Mouse (Mus musculus): ENCODE data around the gene Mad1l1. TPM values are rescaled to one million over a fixed set of nuclear protein-coding genes. Genes with fewer than 3 reads are reported as not detected.
A peak's percentile ranks its signal among the peaks of the same experiment; 100 is the strongest.

Mad1l1 gene
- polyA plus RNA-seq, 1 experiment from 2014 or later, result 27.8 TPM

GRCm38 (mm10) chr5:140019616-140020015, 301.7 kb downstream of the Mad1l1 start:
- Histone ChIP-seq H3K4me2 (ENCODE audit: low read depth, low read length) (no peak overlapping the region), H3K27ac (ENCODE audit: low read length) (no peak overlapping the region), H3K27me3 (ENCODE audit: control insufficient read depth, insufficient read depth, low read length) (no peaks in the 10 kb centered on the region), H3K9me3 (replicated peaks; ENCODE audit: control insufficient read depth, low read length) (no peaks in the 10 kb centered on the region), H3K9ac (ENCODE audit: low read length) (no peak overlapping the region), H3K4me3 (ENCODE audit: low read length) (no peak overlapping the region), H3K36me3 (ENCODE audit: control insufficient read depth, insufficient read depth) (no peaks in the 10 kb centered on the region), H3K4me1 (ENCODE audit: control insufficient read depth, insufficient read depth, low read length) (peaks cover 5% of the 10 kb centered on the region; the same call in 1 of the 2 replicates)
- ATAC-seq (replicated peaks; ENCODE audit: extremely low read depth, insufficient read depth, low FRiP score), result no peak
- 97% methylated on average over 1 of the region's 1 CpGs for WGBS

GRCm38 (mm10) chr5:140018780-140019179, 302.6 kb downstream of the Mad1l1 start:
- 88% methylated on average over 7 of the region's 7 CpGs for WGBS
- Histone ChIP-seq H3K9me3 (replicated peaks; ENCODE audit: control insufficient read depth, low read length) (no peaks in the 10 kb centered on the region), H3K27ac (ENCODE audit: low read length) (no peak overlapping the region), H3K36me3 (ENCODE audit: control insufficient read depth, insufficient read depth) (no peaks in the 10 kb centered on the region), H3K27me3 (ENCODE audit: control insufficient read depth, insufficient read depth, low read length) (no peaks in the 10 kb centered on the region), H3K4me3 (ENCODE audit: low read length) (no peak overlapping the region), H3K9ac (ENCODE audit: low read length) (no peak overlapping the region), H3K4me2 (ENCODE audit: low read depth, low read length) (no peak overlapping the region), H3K4me1 (ENCODE audit: control insufficient read depth, insufficient read depth, low read length) (peaks cover 8% of the 10 kb centered on the region)
- no peak for ATAC-seq (replicated peaks; ENCODE audit: extremely low read depth, insufficient read depth, low FRiP score)

- Histone ChIP-seq H3K36me3 (ENCODE audit: control insufficient read depth, insufficient read depth) (no peaks in the 10 kb centered on the region), H3K9ac (ENCODE audit: low read length) (no peak overlapping the region), H3K4me3 (ENCODE audit: low read length) (no peak overlapping the region), H3K27ac (ENCODE audit: low read length) (no peak overlapping the region), H3K4me1 (ENCODE audit: control insufficient read depth, insufficient read depth, low read length) (peaks cover 15% of the 10 kb centered on the region), H3K4me2 (ENCODE audit: low read depth, low read length) (no peak overlapping the region), H3K9me3 (replicated peaks; ENCODE audit: control insufficient read depth, low read length) (no peaks in the 10 kb centered on the region), H3K27me3 (ENCODE audit: control insufficient read depth, insufficient read depth, low read length) (no peaks in the 10 kb centered on the region)
- ATAC-seq (replicated peaks; ENCODE audit: extremely low read depth, insufficient read depth, low FRiP score), result no peak
- 92% methylated on average over 1 of the region's 1 CpGs for WGBS
Observed at GRCm38 (mm10) chr5:140016896-140017295, 304.5 kb downstream of the Mad1l1 start.

GRCm38 (mm10) chr5:140013652-140014051, 307.7 kb downstream of the Mad1l1 start:
- ATAC-seq (replicated peaks; ENCODE audit: extremely low read depth, insufficient read depth, low FRiP score), result peak; percentile 66
- WGBS, result 52% methylated on average over 5 of the region's 5 CpGs
- H3K9ac ChIP-seq (ENCODE audit: low read length), result 0 out of 2 replicates have a peak overlapping the region, but pooled peaks have one; percentile 32

GRCm38 (mm10) chr5:140012286-140012967, 308.9 kb downstream of the Mad1l1 start:
- H3K27ac ChIP-seq (ENCODE audit: low read length), result no peak overlapping the region
- no peak overlapping the region for H3K9ac ChIP-seq (ENCODE audit: low read length)
- no peaks in the 10 kb centered on the region for H3K9me3 ChIP-seq (replicated peaks; ENCODE audit: control insufficient read depth, low read length)
- H3K4me1 ChIP-seq (ENCODE audit: control insufficient read depth, insufficient read depth, low read length), result peaks cover 15% of the 10 kb centered on the region
- no peaks in the 10 kb centered on the region for H3K27me3 ChIP-seq (ENCODE audit: control insufficient read depth, insufficient read depth, low read length)
- no peak overlapping the region for H3K4me3 ChIP-seq (ENCODE audit: low read length)
- no peak for ATAC-seq (replicated peaks; ENCODE audit: extremely low read depth, insufficient read depth, low FRiP score)
- no peak overlapping the region for H3K4me2 ChIP-seq (ENCODE audit: low read depth, low read length)
- H3K36me3 ChIP-seq (ENCODE audit: control insufficient read depth, insufficient read depth), result no peaks in the 10 kb centered on the region
- WGBS, result 79% methylated on average over 12 of the region's 12 CpGs

More at GRCm38 (mm10) chr5:140013652-140014051, 307.7 kb downstream of the Mad1l1 start:
- Histone ChIP-seq H3K4me2 (ENCODE audit: low read depth, low read length) (no peak overlapping the region), H3K9me3 (replicated peaks; ENCODE audit: control insufficient read depth, low read length) (no peaks in the 10 kb centered on the region), H3K36me3 (ENCODE audit: control insufficient read depth, insufficient read depth) (no peaks in the 10 kb centered on the region), H3K4me1 (ENCODE audit: control insufficient read depth, insufficient read depth, low read length) (peaks cover 15% of the 10 kb centered on the region), H3K27me3 (ENCODE audit: control insufficient read depth, insufficient read depth, low read length) (no peaks in the 10 kb centered on the region), H3K27ac (ENCODE audit: low read length) (no peak overlapping the region), H3K4me3 (ENCODE audit: low read length) (no peak overlapping the region)

GRCm38 (mm10) chr5:140010405-140010804, 310.9 kb downstream of the Mad1l1 start:
- Histone ChIP-seq H3K4me1 (ENCODE audit: control insufficient read depth, insufficient read depth, low read length) (peaks cover 15% of the 10 kb centered on the region), H3K9ac (ENCODE audit: low read length) (no peak overlapping the region), H3K4me2 (ENCODE audit: low read depth, low read length) (no peak overlapping the region), H3K36me3 (ENCODE audit: control insufficient read depth, insufficient read depth) (no peaks in the 10 kb centered on the region), H3K4me3 (ENCODE audit: low read length) (no peak overlapping the region), H3K27me3 (ENCODE audit: control insufficient read depth, insufficient read depth, low read length) (no peaks in the 10 kb centered on the region), H3K27ac (ENCODE audit: low read length) (no peak overlapping the region), H3K9me3 (replicated peaks; ENCODE audit: control insufficient read depth, low read length) (no peaks in the 10 kb centered on the region)
- no peak for ATAC-seq (replicated peaks; ENCODE audit: extremely low read depth, insufficient read depth, low FRiP score)
- WGBS, result 75% methylated on average over 3 of the region's 3 CpGs

- 73% methylated on average over 7 of the region's 7 CpGs for WGBS
- Histone ChIP-seq H3K9me3 (replicated peaks; ENCODE audit: control insufficient read depth, low read length) (no peaks in the 10 kb centered on the region), H3K4me1 (ENCODE audit: control insufficient read depth, insufficient read depth, low read length) (peaks cover 10% of the 10 kb centered on the region), H3K36me3 (ENCODE audit: control insufficient read depth, insufficient read depth) (no peaks in the 10 kb centered on the region), H3K27ac (ENCODE audit: low read length) (no peak overlapping the region), H3K4me3 (ENCODE audit: low read length) (no peak overlapping the region), H3K4me2 (ENCODE audit: low read depth, low read length) (no peak overlapping the region), H3K27me3 (ENCODE audit: control insufficient read depth, insufficient read depth, low read length) (no peaks in the 10 kb centered on the region), H3K9ac (ENCODE audit: low read length) (no peak overlapping the region)
- ATAC-seq (replicated peaks; ENCODE audit: extremely low read depth, insufficient read depth, low FRiP score), result no peak
Observed at GRCm38 (mm10) chr5:140009083-140009655, 312.2 kb downstream of the Mad1l1 start.

- Histone ChIP-seq H3K27ac (ENCODE audit: low read length) (no peak overlapping the region), H3K4me1 (ENCODE audit: control insufficient read depth, insufficient read depth, low read length) (peaks cover 3% of the 10 kb centered on the region; the same call in 1 of the 2 replicates), H3K4me2 (ENCODE audit: low read depth, low read length) (no peak overlapping the region), H3K36me3 (ENCODE audit: control insufficient read depth, insufficient read depth) (no peaks in the 10 kb centered on the region), H3K9me3 (replicated peaks; ENCODE audit: control insufficient read depth, low read length) (no peaks in the 10 kb centered on the region), H3K4me3 (ENCODE audit: low read length) (no peak overlapping the region), H3K27me3 (ENCODE audit: control insufficient read depth, insufficient read depth, low read length) (no peaks in the 10 kb centered on the region), H3K9ac (ENCODE audit: low read length) (no peak overlapping the region)
- WGBS, result 67% methylated on average over 5 of the region's 5 CpGs
- ATAC-seq (replicated peaks; ENCODE audit: extremely low read depth, insufficient read depth, low FRiP score), result no peak
Observed at GRCm38 (mm10) chr5:140008523-140008806, 312.9 kb downstream of the Mad1l1 start.

GRCm38 (mm10) chr5:140007656-140008522, 313.5 kb downstream of the Mad1l1 start:
- 49% methylated on average over 9 of the region's 9 CpGs for WGBS
- Histone ChIP-seq H3K27ac (ENCODE audit: low read length) (no peak overlapping the region), H3K4me3 (ENCODE audit: low read length) (no peak overlapping the region), H3K36me3 (ENCODE audit: control insufficient read depth, insufficient read depth) (no peaks in the 10 kb centered on the region), H3K4me2 (ENCODE audit: low read depth, low read length) (no peak overlapping the region), H3K9me3 (replicated peaks; ENCODE audit: control insufficient read depth, low read length) (no peaks in the 10 kb centered on the region), H3K27me3 (ENCODE audit: control insufficient read depth, insufficient read depth, low read length) (no peaks in the 10 kb centered on the region), H3K9ac (ENCODE audit: low read length) (no peak overlapping the region), H3K4me1 (ENCODE audit: control insufficient read depth, insufficient read depth, low read length) (no peaks in the 10 kb centered on the region)
- ATAC-seq (replicated peaks; ENCODE audit: extremely low read depth, insufficient read depth, low FRiP score), result no peak

Data from heart, embryonic 16.5 days (tissue).